Mouse (Mus musculus) liver, embryonic 15.5 days (tissue): ENCODE results near the gene Syt17. TPM values are rescaled to one million over a fixed set of nuclear protein-coding genes. Genes with fewer than 3 reads are reported as not detected.

Experiments used
- ATAC-seq: fragments of 200-750 bp; cut with Nextera tagmentation; 2 replicates; pipeline ENCODE4 v1.8.0; 2017; ENCODE audit warnings: moderate number of reproducible peaks, mild to moderate bottlenecking, moderate library complexity; ENCODE audit not compliant: insufficient read depth
- H3K27ac ChIP-seq: fragments of 300-500 bp; sonication (generic); replicated peaks from 2 replicates; pipeline ENCODE4 v1.5.1; 2015; ENCODE audit warnings: mild to moderate bottlenecking, inconsistent platforms
- H3K27me3 ChIP-seq: fragments of 300-500 bp; sonication (generic); 2 replicates; pipeline ENCODE4 v1.6.1; 2015; ENCODE audit warnings: mild to moderate bottlenecking, inconsistent platforms
- H3K36me3 ChIP-seq: fragments of 300-500 bp; sonication (generic); replicated peaks from 2 replicates; pipeline ENCODE4 v1.6.1; 2015; ENCODE audit warnings: moderate library complexity, mild to moderate bottlenecking, inconsistent platforms
- H3K4me1 ChIP-seq: fragments of 300-500 bp; sonication (generic); replicated peaks from 2 replicates; pipeline ENCODE4 v1.6.1; 2015; ENCODE audit warnings: inconsistent platforms
- H3K4me2 ChIP-seq: fragments of 300-500 bp; sonication (generic); 2 replicates; pipeline ENCODE4 v1.6.1; 2015; ENCODE audit warnings: moderate library complexity, mild to moderate bottlenecking, inconsistent platforms
- H3K4me3 ChIP-seq: fragments of 300-500 bp; sonication (generic); replicated peaks from 2 replicates; pipeline ENCODE4 v1.5.1; 2015; ENCODE audit warnings: mild to moderate bottlenecking, inconsistent platforms
- H3K9ac ChIP-seq: fragments of 300-500 bp; sonication (generic); 2 replicates; pipeline ENCODE4 v1.6.1; 2015; ENCODE audit warnings: moderate library complexity, mild to moderate bottlenecking, inconsistent platforms
- H3K9me3 ChIP-seq: fragments of 300-500 bp; sonication (generic); replicated peaks from 2 replicates; pipeline ENCODE4 v1.6.1; 2016; ENCODE audit warnings: inconsistent platforms
- WGBS: fragments of 180-500 bp; shearing (Covaris S2); methylation state at CpG from one replicate; pipeline ENCODE4 v1.1.7; 2015; ENCODE audit warnings: mixed read lengths; ENCODE audit not compliant: insufficient replicate concordance; 5-methylcytosine and 5-hydroxymethylcytosine counted together
- polyA plus RNA-seq: library from polyadenylated mRNA; unstranded; fragments of >200 nt; fragmentation: Nextera tagmentation; extraction: Ambion mirVana; gene quantifications from 2 replicates; pipeline ENCODE4 v1.2.1, GENCODE M21; 2015

The Syt17 gene
- polyA plus RNA-seq, 1 experiment from 2014 or later: 0.35 TPM

- no peak overlapping the region for H3K4me3 ChIP-seq
- H3K36me3 ChIP-seq: no peaks in the 10 kb centered on the region
- H3K4me1 ChIP-seq: 0 out of 2 replicates have a peak, but pooled peaks cover 4% of the 10 kb centered on the region
- H3K9me3 ChIP-seq: no peaks in the 10 kb centered on the region
- no peak overlapping the region for H3K9ac ChIP-seq
- H3K4me2 ChIP-seq: no peak overlapping the region
- 66% methylated on average over 2 of the region's 2 CpGs for WGBS
- H3K27ac ChIP-seq: no peak overlapping the region
- ATAC-seq: no peak
- no peaks in the 10 kb centered on the region for H3K27me3 ChIP-seq
Observed at GRCm38 (mm10) chr7:118482001-118482400, 34.0 kb upstream of the Syt17 start.

DNA sequence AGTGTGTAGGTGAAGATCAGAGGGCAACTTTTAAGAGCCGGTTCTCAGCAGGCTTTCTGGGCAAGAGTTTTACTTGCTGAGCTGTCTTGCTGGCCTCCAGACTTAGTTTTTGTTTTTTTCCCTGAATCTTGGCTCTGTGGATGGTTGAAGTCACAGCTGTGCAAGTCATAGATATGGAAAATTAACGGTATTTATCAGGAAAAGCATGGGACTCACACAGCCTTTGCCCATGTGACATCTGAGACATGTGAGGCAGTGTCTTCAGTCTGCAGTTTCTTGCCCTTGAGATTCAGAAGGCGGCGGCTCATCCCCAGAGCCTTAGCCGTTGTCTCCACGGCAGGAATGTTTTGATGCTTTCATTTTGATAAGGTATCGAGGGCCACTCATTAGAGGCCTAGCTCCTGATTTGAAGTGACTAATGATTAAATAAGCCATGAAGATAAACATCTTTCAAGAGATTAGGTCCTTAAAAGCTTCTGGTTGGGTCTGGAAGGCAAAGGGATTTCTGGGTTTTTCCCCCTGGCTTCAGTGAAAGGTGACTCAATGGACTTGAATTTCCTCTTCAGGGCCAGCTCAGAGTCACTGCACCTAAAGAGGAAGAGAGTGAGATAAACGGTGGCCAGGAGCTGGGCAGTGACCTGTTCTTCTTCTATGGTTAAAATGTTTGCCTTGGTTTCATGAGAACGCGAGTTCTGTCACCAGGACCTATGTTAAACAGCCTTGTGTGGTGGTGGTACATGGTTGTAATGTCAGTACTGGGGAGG, 33.2 kb upstream of the Syt17 start:
- H3K36me3 ChIP-seq: no peaks in the 10 kb centered on the region
- ATAC-seq: no peak

GRCm38 (mm10) chr7:118480160-118480709, 32.2 kb upstream of the Syt17 start:
- ATAC-seq: no peak
- 73% methylated on average over 9 of the region's 9 CpGs for WGBS
- H3K9me3 ChIP-seq: no peaks in the 10 kb centered on the region

More for the DNA sequence above, 33.2 kb upstream of the Syt17 start:
- Histone ChIP-seq H3K9ac (no peak overlapping the region), H3K27me3 (no peaks in the 10 kb centered on the region), H3K4me3 (no peak overlapping the region), H3K27ac (no peak overlapping the region), H3K4me2 (no peak overlapping the region), H3K9me3 (no peaks in the 10 kb centered on the region), H3K4me1 (0 out of 2 replicates have a peak, but pooled peaks cover 4% of the 10 kb centered on the region)
- WGBS: 51% methylated on average over 10 of the region's 10 CpGs

DNA sequence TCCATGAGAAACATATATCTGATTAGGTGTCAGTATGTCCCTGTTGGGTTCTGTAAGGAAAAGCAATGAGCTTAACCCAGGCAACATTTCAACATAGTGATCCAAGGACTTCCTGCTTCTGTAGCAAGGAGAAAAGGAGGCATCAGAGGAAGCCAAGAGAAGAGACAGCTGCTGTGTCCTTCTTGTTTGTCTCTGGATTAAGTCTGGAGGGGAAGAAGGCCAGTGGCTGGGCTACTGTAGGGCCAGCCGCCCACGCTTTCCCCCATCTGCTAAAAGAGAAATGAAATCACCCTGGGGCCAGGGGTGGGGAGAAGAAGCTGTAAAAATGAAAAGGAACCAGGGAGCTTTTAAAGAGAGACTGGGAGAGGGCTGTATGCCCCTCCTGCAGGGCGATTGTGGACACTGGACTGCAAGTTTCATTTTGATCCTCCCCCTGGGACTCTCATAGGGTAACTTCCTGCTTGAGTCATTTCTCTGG, 30.9 kb upstream of the Syt17 start:
- H3K9ac ChIP-seq: no peak overlapping the region

More at GRCm38 (mm10) chr7:118480160-118480709, 32.2 kb upstream of the Syt17 start:
- Histone ChIP-seq H3K36me3 (no peaks in the 10 kb centered on the region), H3K4me1 (0 out of 2 replicates have a peak, but pooled peaks cover 4% of the 10 kb centered on the region), H3K27me3 (no peaks in the 10 kb centered on the region), H3K4me2 (no peak overlapping the region), H3K9ac (no peak overlapping the region), H3K4me3 (no peak overlapping the region), H3K27ac (no peak overlapping the region)

GRCm38 (mm10) chr7:118476428-118476827, 28.4 kb upstream of the Syt17 start:
- H3K36me3 ChIP-seq: no peaks in the 10 kb centered on the region
- no peak overlapping the region for H3K27ac ChIP-seq
- ATAC-seq: no peak
- H3K27me3 ChIP-seq: no peaks in the 10 kb centered on the region
- H3K4me3 ChIP-seq: no peak overlapping the region
- 0 out of 2 replicates have a peak, but pooled peaks cover 4% of the 10 kb centered on the region for H3K4me1 ChIP-seq
- H3K4me2 ChIP-seq: no peak overlapping the region
- 49% methylated on average over 5 of the region's 5 CpGs for WGBS
- no peaks in the 10 kb centered on the region for H3K9me3 ChIP-seq
- no peak overlapping the region for H3K9ac ChIP-seq

More for the DNA sequence above, 30.9 kb upstream of the Syt17 start:
- Histone ChIP-seq H3K4me2 (no peak overlapping the region), H3K36me3 (no peaks in the 10 kb centered on the region), H3K9me3 (no peaks in the 10 kb centered on the region), H3K4me1 (0 out of 2 replicates have a peak, but pooled peaks cover 4% of the 10 kb centered on the region), H3K27me3 (no peaks in the 10 kb centered on the region), H3K4me3 (no peak overlapping the region), H3K27ac (no peak overlapping the region)
- WGBS: 47% methylated on average over 3 of the region's 3 CpGs
- no peak for ATAC-seq

- ATAC-seq: no peak
- Histone ChIP-seq H3K9me3 (no peaks in the 10 kb centered on the region), H3K4me1 (0 out of 2 replicates have a peak, but pooled peaks cover 4% of the 10 kb centered on the region), H3K4me3 (no peak overlapping the region), H3K27me3 (no peaks in the 10 kb centered on the region), H3K36me3 (no peaks in the 10 kb centered on the region), H3K9ac (no peak overlapping the region), H3K27ac (no peak overlapping the region), H3K4me2 (no peak overlapping the region)
- 68% methylated on average over 7 of the region's 7 CpGs for WGBS
Observed at GRCm38 (mm10) chr7:118475008-118475705, 27.1 kb upstream of the Syt17 start.

- H3K36me3 ChIP-seq: no peaks in the 10 kb centered on the region
- 0 out of 2 replicates have a peak, but pooled peaks cover 4% of the 10 kb centered on the region for H3K4me1 ChIP-seq
- H3K27me3 ChIP-seq: no peaks in the 10 kb centered on the region
- no peak overlapping the region for H3K27ac ChIP-seq
- no peak for ATAC-seq
- no peak overlapping the region for H3K4me3 ChIP-seq
- H3K4me2 ChIP-seq: no peak overlapping the region
- no peak overlapping the region for H3K9ac ChIP-seq
- no peaks in the 10 kb centered on the region for H3K9me3 ChIP-seq
- 82% methylated on average over 1 of the region's 1 CpGs for WGBS
Observed at GRCm38 (mm10) chr7:118472886-118473285, 24.9 kb upstream of the Syt17 start.

DNA sequence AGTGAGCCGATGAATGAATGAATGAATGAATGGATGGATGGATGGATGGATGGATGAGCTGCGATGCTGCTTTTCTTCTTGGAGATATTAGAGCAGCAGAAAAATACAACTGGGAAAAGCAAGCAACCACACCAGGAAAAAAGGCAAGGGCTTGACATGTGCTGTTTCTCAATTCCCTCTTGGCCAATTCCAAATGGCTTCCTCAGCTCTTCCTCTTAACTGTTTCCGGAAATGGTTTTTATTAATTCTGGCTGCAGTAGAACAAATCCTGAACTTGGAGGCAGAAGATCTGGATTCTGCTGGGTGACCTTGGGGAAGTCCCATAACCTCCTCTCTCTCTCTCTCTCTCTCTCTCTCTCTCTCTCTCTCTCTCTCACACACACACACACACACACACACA, 20.0 kb upstream of the Syt17 start:
- Histone ChIP-seq H3K27me3 (no peaks in the 10 kb centered on the region), H3K4me3 (no peak overlapping the region), H3K36me3 (no peaks in the 10 kb centered on the region), H3K27ac (no peak overlapping the region), H3K4me1 (0 out of 2 replicates have a peak, but pooled peaks cover 4% of the 10 kb centered on the region), H3K9me3 (no peaks in the 10 kb centered on the region), H3K4me2 (no peak overlapping the region), H3K9ac (no peak overlapping the region)
- ATAC-seq: no peak
- 79% methylated on average over 3 of the region's 3 CpGs for WGBS

DNA sequence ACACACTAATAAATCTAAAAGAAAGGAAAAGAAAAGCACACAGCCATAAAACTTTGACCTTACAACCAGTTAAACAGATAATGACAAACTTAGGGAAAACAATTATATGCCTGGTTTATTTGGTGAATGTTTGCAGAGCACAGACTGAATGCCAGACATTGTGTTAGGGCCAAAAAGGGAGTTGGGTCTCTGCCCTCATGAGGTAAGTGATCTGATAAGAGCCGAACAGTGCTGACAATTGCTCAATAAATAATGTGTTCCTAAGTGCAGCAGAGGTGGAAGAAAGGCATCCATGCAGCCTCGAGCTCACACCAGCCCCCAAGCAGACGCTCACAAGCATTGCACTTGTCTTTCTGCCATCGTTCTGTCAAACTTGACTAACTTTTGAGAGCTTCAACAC, 16.4 kb upstream of the Syt17 start:
- WGBS: 32% methylated on average over 4 of the region's 4 CpGs

DNA sequence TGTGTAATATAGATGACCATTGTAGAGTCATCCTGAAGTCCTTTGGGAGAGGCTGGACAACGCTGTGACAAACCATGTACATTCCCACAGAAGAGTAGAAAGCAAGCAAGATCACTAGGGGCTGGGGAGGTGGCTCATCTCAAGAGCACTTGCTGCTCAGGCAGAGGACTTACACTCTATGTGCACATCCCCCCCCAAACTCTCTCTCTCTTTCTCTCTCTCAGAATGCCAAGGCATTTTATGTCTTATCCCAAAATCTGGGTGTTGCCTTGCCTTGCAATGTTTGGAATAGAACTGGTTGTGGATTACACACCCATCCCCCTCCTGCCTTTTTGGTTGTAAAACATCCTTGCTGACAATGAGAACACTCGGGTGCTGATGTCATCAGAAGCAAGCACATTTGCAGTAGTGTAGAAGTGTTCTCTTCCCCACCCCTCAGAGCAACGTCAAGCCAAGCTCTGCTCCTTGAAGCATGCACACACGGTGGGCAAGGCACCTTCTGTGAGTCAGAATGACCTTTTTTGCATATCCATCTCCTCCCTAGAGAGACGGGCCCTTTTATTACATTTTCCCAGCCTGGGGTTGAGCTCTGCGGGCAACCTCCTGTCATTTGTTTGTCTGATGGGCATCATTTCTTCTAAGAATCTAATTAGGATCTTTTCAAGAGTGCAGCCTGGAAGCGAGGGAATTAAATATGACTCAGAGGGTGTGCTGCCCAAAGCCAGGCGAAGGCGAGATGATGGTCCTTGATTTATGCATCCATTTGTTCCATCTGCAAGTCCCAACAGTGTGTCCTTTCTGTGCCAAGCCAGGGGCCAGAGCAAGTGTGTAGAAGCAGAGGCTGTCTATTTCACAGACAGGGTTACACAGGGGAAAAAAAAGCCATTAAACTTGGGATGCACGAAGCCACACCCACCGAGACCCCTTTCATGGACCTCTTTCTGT, 15.1 kb upstream of the Syt17 start:
- no peak for ATAC-seq
- H3K27me3 ChIP-seq: no peaks in the 10 kb centered on the region
- H3K4me3 ChIP-seq: no peak overlapping the region
- no peak overlapping the region for H3K4me2 ChIP-seq
- 0 out of 2 replicates have a peak, but pooled peaks cover 9% of the 10 kb centered on the region for H3K4me1 ChIP-seq
- H3K36me3 ChIP-seq: no peaks in the 10 kb centered on the region
- no peak overlapping the region for H3K27ac ChIP-seq
- 46% methylated on average over 11 of the region's 11 CpGs for WGBS
- no peaks in the 10 kb centered on the region for H3K9me3 ChIP-seq
- H3K9ac ChIP-seq: no peak overlapping the region

More for the DNA sequence above, 16.4 kb upstream of the Syt17 start:
- Histone ChIP-seq H3K27ac (no peak overlapping the region), H3K9me3 (no peaks in the 10 kb centered on the region), H3K36me3 (no peaks in the 10 kb centered on the region), H3K9ac (no peak overlapping the region), H3K4me3 (no peak overlapping the region), H3K4me2 (no peak overlapping the region), H3K27me3 (no peaks in the 10 kb centered on the region), H3K4me1 (0 out of 2 replicates have a peak, but pooled peaks cover 9% of the 10 kb centered on the region)
- ATAC-seq: no peak
